Mouse (Mus musculus): ENCODE measurements around the gene Spop. TPM values are rescaled to one million over a fixed set of nuclear protein-coding genes. Genes with fewer than 3 reads are reported as not detected.

The Spop gene
- polyA plus RNA-seq, 1 experiment from 2014 or later = 96.0 TPM

DNA sequence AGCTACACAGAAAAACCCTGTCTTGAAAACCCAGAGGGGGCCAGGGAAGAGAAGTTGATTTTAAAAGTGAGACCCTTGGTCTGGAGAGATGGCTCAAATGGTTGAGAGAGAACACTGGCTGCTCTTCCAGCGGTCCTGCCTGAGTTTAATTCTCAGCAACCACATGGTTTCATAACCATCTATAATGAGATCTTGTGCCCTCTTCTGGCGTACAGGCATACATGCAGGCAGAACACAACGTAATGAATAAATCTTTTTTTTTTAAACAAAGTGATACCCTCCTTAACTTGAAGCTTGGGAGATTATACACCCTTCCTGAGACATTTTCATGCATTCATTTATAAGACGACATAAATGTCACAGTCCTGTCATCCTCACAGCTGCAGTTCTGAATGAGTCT, 65.6 kb downstream of the Spop start:
- H3K9me3 ChIP-seq (ENCODE audit: control insufficient read depth, low read length) = no peaks in the 10 kb centered on the region
- peaks cover 13% of the 10 kb centered on the region for H3K36me3 ChIP-seq (ENCODE audit: control insufficient read depth, insufficient read depth, low read length)
- no peak overlapping the region for H3K27ac ChIP-seq (replicated peaks)
- no peak overlapping the region for H3K9ac ChIP-seq (ENCODE audit: low read length)
- WGBS = 78% methylated on average over 4 of the region's 4 CpGs
- ATAC-seq (ENCODE audit: low FRiP score, low TSS enrichment) (no peak), DNase-seq (ENCODE audit: low spot score) (no peak)
- no peak overlapping the region for H3K4me3 ChIP-seq (ENCODE audit: low read depth, low read length)
- no peaks in the 10 kb centered on the region for H3K4me1 ChIP-seq (replicated peaks; ENCODE audit: control insufficient read depth, insufficient read depth)
- no peaks in the 10 kb centered on the region for H3K27me3 ChIP-seq (ENCODE audit: control insufficient read depth, insufficient read depth, low read length)
- TF ChIP-seq CTCF (IDR thresholded peaks at IDR 0.05; ENCODE audit: low read depth) (peak; percentile 58), EP300 (optimal IDR thresholded peaks at IDR 0.05) (no peak)
- H3K4me2 ChIP-seq (replicated peaks; ENCODE audit: low read depth) = no peak overlapping the region

GRCm38 (mm10) chr11:95480662-95481061, 66.8 kb downstream of the Spop start:
- ATAC-seq (ENCODE audit: low FRiP score, low TSS enrichment) = no peak
- H3K36me3 ChIP-seq (ENCODE audit: control insufficient read depth, insufficient read depth, low read length) = peaks cover 9% of the 10 kb centered on the region
- H3K4me1 ChIP-seq (replicated peaks; ENCODE audit: control insufficient read depth, insufficient read depth) = no peaks in the 10 kb centered on the region
- DNase-seq (ENCODE audit: low spot score) = no peak
- no peak overlapping the region for H3K27ac ChIP-seq (replicated peaks)
- no peak for TF ChIP-seq EP300 (optimal IDR thresholded peaks at IDR 0.05)
- TF ChIP-seq CTCF (IDR thresholded peaks at IDR 0.05; ENCODE audit: low read depth) = no peak
- no peaks in the 10 kb centered on the region for H3K27me3 ChIP-seq (ENCODE audit: control insufficient read depth, insufficient read depth, low read length)
- no peak overlapping the region for H3K4me3 ChIP-seq (ENCODE audit: low read depth, low read length)
- no peak overlapping the region for H3K9ac ChIP-seq (ENCODE audit: low read length)
- no peaks in the 10 kb centered on the region for H3K9me3 ChIP-seq (ENCODE audit: control insufficient read depth, low read length)
- H3K4me2 ChIP-seq (replicated peaks; ENCODE audit: low read depth) = no peak overlapping the region
- 91% methylated on average over 4 of the region's 4 CpGs for WGBS

DNA sequence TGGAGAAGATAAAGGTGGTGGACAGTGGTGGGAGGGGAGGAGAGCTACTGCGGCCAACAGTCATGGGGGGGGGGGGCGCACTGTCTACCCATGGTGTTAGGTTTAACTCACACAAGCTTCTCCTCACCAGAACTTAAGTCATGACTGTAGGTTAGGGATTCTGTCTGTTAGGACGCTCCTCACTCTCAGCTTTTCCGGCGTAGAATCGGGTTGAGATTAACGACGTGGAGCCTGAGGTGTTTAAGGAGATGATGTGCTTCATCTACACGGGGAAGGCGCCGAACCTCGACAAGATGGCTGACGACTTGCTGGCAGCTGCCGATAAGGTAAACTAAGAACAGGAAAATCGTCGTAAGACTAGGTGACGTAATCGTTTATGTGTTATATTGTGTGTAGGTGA, 71.8 kb downstream of the Spop start:
- H3K36me3 ChIP-seq (ENCODE audit: control insufficient read depth, insufficient read depth, low read length) = peaks cover 13% of the 10 kb centered on the region

GRCm38 (mm10) chr11:95487237-95487636, 73.4 kb downstream of the Spop start:
- TF ChIP-seq CTCF (IDR thresholded peaks at IDR 0.05; ENCODE audit: low read depth) (no peak), EP300 (optimal IDR thresholded peaks at IDR 0.05) (no peak)
- DNase-seq (ENCODE audit: low spot score) (no peak), ATAC-seq (ENCODE audit: low FRiP score, low TSS enrichment) (no peak)
- Histone ChIP-seq H3K4me3 (ENCODE audit: low read depth, low read length) (no peak overlapping the region), H3K4me2 (replicated peaks; ENCODE audit: low read depth) (no peak overlapping the region), H3K9ac (ENCODE audit: low read length) (no peak overlapping the region), H3K4me1 (replicated peaks; ENCODE audit: control insufficient read depth, insufficient read depth) (no peaks in the 10 kb centered on the region), H3K36me3 (ENCODE audit: control insufficient read depth, insufficient read depth, low read length) (peaks cover 23% of the 10 kb centered on the region), H3K27ac (replicated peaks) (no peak overlapping the region), H3K27me3 (ENCODE audit: control insufficient read depth, insufficient read depth, low read length) (no peaks in the 10 kb centered on the region), H3K9me3 (ENCODE audit: control insufficient read depth, low read length) (no peaks in the 10 kb centered on the region)
- 96% methylated on average over 2 of the region's 2 CpGs for WGBS

More for the DNA sequence above, 71.8 kb downstream of the Spop start:
- DNase-seq (ENCODE audit: low spot score) (no peak), ATAC-seq (ENCODE audit: low FRiP score, low TSS enrichment) (no peak)
- TF ChIP-seq EP300 (optimal IDR thresholded peaks at IDR 0.05) (no peak), CTCF (IDR thresholded peaks at IDR 0.05; ENCODE audit: low read depth) (no peak)
- Histone ChIP-seq H3K9me3 (ENCODE audit: control insufficient read depth, low read length) (no peaks in the 10 kb centered on the region), H3K9ac (ENCODE audit: low read length) (no peak overlapping the region), H3K4me3 (ENCODE audit: low read depth, low read length) (no peak overlapping the region), H3K4me2 (replicated peaks; ENCODE audit: low read depth) (no peak overlapping the region), H3K27ac (replicated peaks) (no peak overlapping the region), H3K4me1 (replicated peaks; ENCODE audit: control insufficient read depth, insufficient read depth) (no peaks in the 10 kb centered on the region), H3K27me3 (ENCODE audit: control insufficient read depth, insufficient read depth, low read length) (no peaks in the 10 kb centered on the region)
- WGBS = 95% methylated on average over 18 of the region's 18 CpGs

GRCm38 (mm10) chr11:95490104-95490503, 76.2 kb downstream of the Spop start:
- no peak overlapping the region for H3K9ac ChIP-seq (ENCODE audit: low read length)
- peaks cover 19% of the 10 kb centered on the region for H3K36me3 ChIP-seq (ENCODE audit: control insufficient read depth, insufficient read depth, low read length)
- no peak overlapping the region for H3K27ac ChIP-seq (replicated peaks)
- H3K9me3 ChIP-seq (ENCODE audit: control insufficient read depth, low read length) = no peaks in the 10 kb centered on the region
- H3K4me1 ChIP-seq (replicated peaks; ENCODE audit: control insufficient read depth, insufficient read depth) = no peaks in the 10 kb centered on the region
- WGBS = 88% methylated on average over 14 of the region's 14 CpGs
- no peaks in the 10 kb centered on the region for H3K27me3 ChIP-seq (ENCODE audit: control insufficient read depth, insufficient read depth, low read length)
- H3K4me3 ChIP-seq (ENCODE audit: low read depth, low read length) = no peak overlapping the region
- no peak overlapping the region for H3K4me2 ChIP-seq (replicated peaks; ENCODE audit: low read depth)
- TF ChIP-seq CTCF (IDR thresholded peaks at IDR 0.05; ENCODE audit: low read depth) = no peak
- TF ChIP-seq EP300 (optimal IDR thresholded peaks at IDR 0.05) = no peak
- DNase-seq (ENCODE audit: low spot score) (no peak), ATAC-seq (ENCODE audit: low FRiP score, low TSS enrichment) (no peak)

DNA sequence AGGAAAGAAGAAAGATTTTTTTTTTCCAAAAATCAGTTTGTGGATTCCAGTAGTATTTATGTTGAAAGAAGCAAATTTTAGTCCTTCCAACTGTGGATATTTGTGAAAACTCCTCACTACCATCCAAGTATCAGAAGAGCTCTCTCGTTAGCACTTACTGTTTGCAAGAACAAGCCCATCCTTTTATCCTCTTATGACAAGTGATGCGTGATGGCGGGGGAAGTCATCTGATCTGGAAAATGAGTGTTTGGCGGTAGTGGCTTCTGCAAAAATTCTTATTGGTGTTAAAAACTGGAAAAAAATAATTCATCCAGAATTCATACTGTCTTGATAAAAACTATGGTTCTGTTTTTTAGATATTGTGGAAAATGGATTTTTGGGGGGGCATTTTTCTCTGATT, 78.4 kb downstream of the Spop start:
- H3K4me1 ChIP-seq (replicated peaks; ENCODE audit: control insufficient read depth, insufficient read depth) = no peaks in the 10 kb centered on the region
- DNase-seq (ENCODE audit: low spot score) (no peak), ATAC-seq (ENCODE audit: low FRiP score, low TSS enrichment) (no peak)
- no peak overlapping the region for H3K9ac ChIP-seq (ENCODE audit: low read length)
- no peaks in the 10 kb centered on the region for H3K27me3 ChIP-seq (ENCODE audit: control insufficient read depth, insufficient read depth, low read length)
- H3K9me3 ChIP-seq (ENCODE audit: control insufficient read depth, low read length) = no peaks in the 10 kb centered on the region
- peaks cover 17% of the 10 kb centered on the region for H3K36me3 ChIP-seq (ENCODE audit: control insufficient read depth, insufficient read depth, low read length)
- WGBS = 85% methylated on average over 4 of the region's 4 CpGs
- no peak overlapping the region for H3K4me3 ChIP-seq (ENCODE audit: low read depth, low read length)
- TF ChIP-seq EP300 (optimal IDR thresholded peaks at IDR 0.05) (no peak), CTCF (IDR thresholded peaks at IDR 0.05; ENCODE audit: low read depth) (no peak)
- no peak overlapping the region for H3K4me2 ChIP-seq (replicated peaks; ENCODE audit: low read depth)
- no peak overlapping the region for H3K27ac ChIP-seq (replicated peaks)
